Mouse (Mus musculus): ENCODE data around the gene Frzb.

The Frzb gene

GRCm38 (mm10) chr2:80437401-80437800, 10.0 kb downstream of the Frzb start:
- TF ChIP-seq GATA4 (IDR thresholded peaks at IDR 0.05; ENCODE audit: insufficient replicate concordance, low read length), result no peak

GRCm38 (mm10) chr2:80434783-80435572, 12.4 kb downstream of the Frzb start:
- TF ChIP-seq GATA4 (IDR thresholded peaks at IDR 0.05; ENCODE audit: insufficient replicate concordance, low read length), result 0 out of 2 replicates have a peak, but pooled peaks have one; percentile 20

- no peak for TF ChIP-seq GATA4 (IDR thresholded peaks at IDR 0.05; ENCODE audit: insufficient replicate concordance, low read length)
Measured at GRCm38 (mm10) chr2:80433254-80433876, 14.1 kb downstream of the Frzb start.

- TF ChIP-seq GATA4 (IDR thresholded peaks at IDR 0.05; ENCODE audit: insufficient replicate concordance, low read length), result no peak
Measured at GRCm38 (mm10) chr2:80430357-80431053, 16.9 kb downstream of the Frzb start.

- TF ChIP-seq GATA4 (IDR thresholded peaks at IDR 0.05; ENCODE audit: insufficient replicate concordance, low read length), result no peak
Measured at GRCm38 (mm10) chr2:80423116-80423515, 24.3 kb downstream of the Frzb start.

GRCm38 (mm10) chr2:80421990-80422389, 25.4 kb downstream of the Frzb start:
- TF ChIP-seq GATA4 (IDR thresholded peaks at IDR 0.05; ENCODE audit: insufficient replicate concordance, low read length), result no peak

GRCm38 (mm10) chr2:80416286-80416685, 31.1 kb downstream of the Frzb start:
- no peak for TF ChIP-seq GATA4 (IDR thresholded peaks at IDR 0.05; ENCODE audit: insufficient replicate concordance, low read length)

- TF ChIP-seq GATA4 (IDR thresholded peaks at IDR 0.05; ENCODE audit: insufficient replicate concordance, low read length), result no peak
Measured at GRCm38 (mm10) chr2:80414387-80414786, 33.0 kb downstream of the Frzb start.

GRCm38 (mm10) chr2:80413124-80413523, 34.3 kb downstream of the Frzb start:
- no peak for TF ChIP-seq GATA4 (IDR thresholded peaks at IDR 0.05; ENCODE audit: insufficient replicate concordance, low read length)

- no peak for TF ChIP-seq GATA4 (IDR thresholded peaks at IDR 0.05; ENCODE audit: insufficient replicate concordance, low read length)
Measured at GRCm38 (mm10) chr2:80409893-80410574, 37.4 kb downstream of the Frzb start.

GRCm38 (mm10) chr2:80404770-80405169, 42.7 kb downstream of the Frzb start:
- no peak for TF ChIP-seq GATA4 (IDR thresholded peaks at IDR 0.05; ENCODE audit: insufficient replicate concordance, low read length)

- no peak for TF ChIP-seq GATA4 (IDR thresholded peaks at IDR 0.05; ENCODE audit: insufficient replicate concordance, low read length)
Measured at GRCm38 (mm10) chr2:80398595-80399099, 48.8 kb downstream of the Frzb start.

GRCm38 (mm10) chr2:80396864-80397263, 50.6 kb downstream of the Frzb start:
- no peak for TF ChIP-seq GATA4 (IDR thresholded peaks at IDR 0.05; ENCODE audit: insufficient replicate concordance, low read length)

- no peak for TF ChIP-seq GATA4 (IDR thresholded peaks at IDR 0.05; ENCODE audit: insufficient replicate concordance, low read length)
Measured at GRCm38 (mm10) chr2:80396057-80396456, 51.4 kb downstream of the Frzb start.

- TF ChIP-seq GATA4 (IDR thresholded peaks at IDR 0.05; ENCODE audit: insufficient replicate concordance, low read length), result no peak
Measured at GRCm38 (mm10) chr2:80388341-80388740, 59.1 kb downstream of the Frzb start.

Data from liver, adult (tissue).